Mouse (Mus musculus): Measurements from ENCODE around the gene Loxl3. TPM values are rescaled to one million over a fixed set of nuclear protein-coding genes. Genes with fewer than 3 reads are reported as not detected.

Gene Loxl3
- polyA plus RNA-seq, 1 experiment from 2014 or later = 7.9 TPM

MicroRNAs within 50 kb of the gene (microRNA counts, 519-probe panel; counts per million panel counts)
- microRNA mmu-miR-3470a+mmu-miR-3470b = not detected

Small RNA genes lying within 50 kb of the gene (microRNA-seq; reads per million reads assigned to microRNA genes)
- not detected for gene Mir3470a
- not detected for gene Mir7040

Other genes with a start within 250 kb of the Loxl3 start
- 2.0 and 2.4 TPM in 2 replicates for gene Sema4f, start 94.4 kb upstream of the Loxl3 start, polyA plus RNA-seq (2016; fragmentation: Nextera tagmentation; extraction: Ambion mirVana)
- 0.09 and 0.23 TPM in 2 replicates for gene M1ap, start 87.3 kb upstream of the Loxl3 start, polyA plus RNA-seq (2016; fragmentation: Nextera tagmentation; extraction: Ambion mirVana)
- 8.8 and 9.9 TPM in 2 replicates for gene Dok1, start 702 bp upstream of the Loxl3 start, polyA plus RNA-seq (2016; fragmentation: Nextera tagmentation; extraction: Ambion mirVana)
- gene Aup1, start 20.3 kb downstream of the Loxl3 start, polyA plus RNA-seq (2016; fragmentation: Nextera tagmentation; extraction: Ambion mirVana) = 162 and 175 TPM in 2 replicates
- gene Htra2, start 21.1 kb downstream of the Loxl3 start, polyA plus RNA-seq (2016; fragmentation: Nextera tagmentation; extraction: Ambion mirVana) = 79.7 and 82.7 TPM in 2 replicates
- 1.8 and 2.0 TPM in 2 replicates for gene Dqx1, start 23.7 kb downstream of the Loxl3 start, polyA plus RNA-seq (2016; fragmentation: Nextera tagmentation; extraction: Ambion mirVana)
- 0.79 TPM in 1 of 2 replicates, not detected in the other for gene Tlx2, start 36.1 kb downstream of the Loxl3 start, polyA plus RNA-seq (2016; fragmentation: Nextera tagmentation; extraction: Ambion mirVana)
- gene Pcgf1, start 43.7 kb downstream of the Loxl3 start, polyA plus RNA-seq (2016; fragmentation: Nextera tagmentation; extraction: Ambion mirVana) = 36.5 and 37.7 TPM in 2 replicates
- gene Lbx2, start 52.2 kb downstream of the Loxl3 start, polyA plus RNA-seq (2016; fragmentation: Nextera tagmentation; extraction: Ambion mirVana) = 0.29 and 0.73 TPM in 2 replicates
- 2.0 and 3.1 TPM in 2 replicates for gene Ccdc142, start 67.4 kb downstream of the Loxl3 start, polyA plus RNA-seq (2016; fragmentation: Nextera tagmentation; extraction: Ambion mirVana)
- 2.4 and 3.1 TPM in 2 replicates for gene Gm42688, start 67.4 kb downstream of the Loxl3 start, polyA plus RNA-seq (2016; fragmentation: Nextera tagmentation; extraction: Ambion mirVana)
- 148 and 153 TPM in 2 replicates for gene Mrpl53, start 74.9 kb downstream of the Loxl3 start, polyA plus RNA-seq (2016; fragmentation: Nextera tagmentation; extraction: Ambion mirVana)
- gene Mogs, start 81.3 kb downstream of the Loxl3 start, polyA plus RNA-seq (2016; fragmentation: Nextera tagmentation; extraction: Ambion mirVana) = 31.8 and 33.7 TPM in 2 replicates
- 138 and 180 TPM in 2 replicates for gene Wbp1, start 87.4 kb downstream of the Loxl3 start, polyA plus RNA-seq (2016; fragmentation: Nextera tagmentation; extraction: Ambion mirVana)
- 18.2 and 18.7 TPM in 2 replicates for gene Ino80b, start 91.3 kb downstream of the Loxl3 start, polyA plus RNA-seq (2016; fragmentation: Nextera tagmentation; extraction: Ambion mirVana)
- 35.3 and 39.7 TPM in 2 replicates for gene Rtkn, start 101.3 kb downstream of the Loxl3 start, polyA plus RNA-seq (2016; fragmentation: Nextera tagmentation; extraction: Ambion mirVana)
- 13.0 and 14.6 TPM in 2 replicates for gene Wdr54, start 122.2 kb downstream of the Loxl3 start, polyA plus RNA-seq (2016; fragmentation: Nextera tagmentation; extraction: Ambion mirVana)
- 1.9 and 2.0 TPM in 2 replicates for gene 1700003E16Rik, start 122.2 kb downstream of the Loxl3 start, polyA plus RNA-seq (2016; fragmentation: Nextera tagmentation; extraction: Ambion mirVana)
- 105 and 128 TPM in 2 replicates for gene Dctn1, start 131.7 kb downstream of the Loxl3 start, polyA plus RNA-seq (2016; fragmentation: Nextera tagmentation; extraction: Ambion mirVana)
- 0.67 and 0.79 TPM in 2 replicates for gene Slc4a5, start 185.7 kb downstream of the Loxl3 start, polyA plus RNA-seq (2016; fragmentation: Nextera tagmentation; extraction: Ambion mirVana)

Measured in midbrain, embryonic 10.5 days (tissue).